Comparison of ENCODE assay signal across 21 mouse cellular contexts in the genomic region with DNA sequence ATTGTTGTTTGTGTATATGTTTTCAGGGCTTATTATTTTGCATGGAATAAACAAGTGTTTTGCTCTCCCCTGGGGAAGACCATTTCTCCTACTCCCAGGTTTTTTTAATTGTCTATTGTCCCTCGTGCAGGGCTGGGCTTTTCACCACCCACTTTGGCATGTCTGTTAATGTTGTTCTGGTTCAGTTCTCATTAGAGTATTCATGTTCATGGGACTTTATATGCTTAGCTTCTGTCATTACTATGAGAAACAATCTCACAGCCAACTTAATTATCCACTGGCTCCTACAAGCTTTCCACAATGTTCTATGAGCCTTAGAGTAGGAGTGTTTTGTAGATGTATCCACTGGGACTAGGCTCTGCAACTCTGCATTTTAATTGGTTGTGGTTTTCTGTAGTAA.
DNase-seq lines count a peak whose midpoint lies in the region; ATAC-seq lines count a peak whose summit lies in the region.
"Had no signal": no experiment of that assay in that cellular context is flagged by ENCODE, and none has a peak within 500 bp of the region (broad histone marks: within the 10 kb centered on the region; RNA-seq: fewer than 3 reads in every experiment).

No protein-coding gene starts in this region.

- H3K27ac ChIP-seq in forebrain, embryonic 14.5 days (ENCODE audit: low read depth, low read length): no peak overlapping the region
- no peak overlapping the region for H3K27ac ChIP-seq in forebrain, embryonic 10.5 days
- no peak overlapping the region for H3K27ac ChIP-seq in forebrain, embryonic 16.5 days (ENCODE audit: low read length)
- H3K27ac ChIP-seq in forebrain, embryonic 11.5 days (ENCODE audit: low read depth, low read length): no peak overlapping the region
- no peak overlapping the region for H3K27ac ChIP-seq in kidney, embryonic 14.5 days (ENCODE audit: low read depth, low read length)
- H3K27ac ChIP-seq: embryonic facial prominence, embryonic 13.5 days; embryonic facial prominence, embryonic 15.5 days had no signal

- DNase-seq in forebrain, embryonic 14.5 days (ENCODE audit: low spot score): peak; percentile 37
- no peak for DNase-seq in forebrain, embryonic 10.5 days (ENCODE audit: extremely low spot score, low spot score)
- no peak for DNase-seq in forebrain, embryonic 11.5 days (ENCODE audit: low spot score)
- DNase-seq in retina, embryonic 14.5 days (ENCODE audit: low spot score): peak; percentile 1
- DNase-seq in T-cell, adult 2 months (ENCODE audit: low spot score): no peak
- DNase-seq: adrenal gland, adult 8-10 months; adrenal gland, postnatal 14 days; adrenal gland, postnatal 36 days; cerebellum, adult 11 months; cerebellum, adult 18-20 months; cerebellum, adult 8-10 months; cerebellum, adult 9-11 months; cerebellum, postnatal 14 days; cerebellum, postnatal 36 days; embryo, embryonic 11 days had no signal

- no peaks in the 10 kb centered on the region for H3K9me3 ChIP-seq in forebrain, embryonic 14.5 days (replicated peaks; ENCODE audit: control insufficient read depth, low read length)
- H3K9me3 ChIP-seq in forebrain, embryonic 10.5 days: no peaks in the 10 kb centered on the region
- H3K9me3 ChIP-seq in forebrain, embryonic 16.5 days (ENCODE audit: control insufficient read depth, low read length): no peaks in the 10 kb centered on the region
- no peaks in the 10 kb centered on the region for H3K9me3 ChIP-seq in forebrain, embryonic 11.5 days (ENCODE audit: control insufficient read depth, low read length)
- H3K9me3 ChIP-seq in kidney, embryonic 14.5 days (ENCODE audit: control insufficient read depth, low read length): no peaks in the 10 kb centered on the region
- H3K9me3 ChIP-seq: embryonic facial prominence, embryonic 13.5 days; embryonic facial prominence, embryonic 15.5 days had no signal

- H3K36me3 ChIP-seq in forebrain, embryonic 14.5 days (ENCODE audit: control insufficient read depth, insufficient read depth, low read length): no peaks in the 10 kb centered on the region
- no peaks in the 10 kb centered on the region for H3K36me3 ChIP-seq in forebrain, embryonic 10.5 days (replicated peaks)
- no peaks in the 10 kb centered on the region for H3K36me3 ChIP-seq in forebrain, embryonic 16.5 days (ENCODE audit: control insufficient read depth, insufficient read depth)
- no peaks in the 10 kb centered on the region for H3K36me3 ChIP-seq in forebrain, embryonic 11.5 days (ENCODE audit: control insufficient read depth, insufficient read depth, low read length)
- H3K36me3 ChIP-seq in kidney, embryonic 14.5 days (ENCODE audit: control insufficient read depth, insufficient read depth, low read length): no peaks in the 10 kb centered on the region
- H3K36me3 ChIP-seq: embryonic facial prominence, embryonic 13.5 days; embryonic facial prominence, embryonic 15.5 days had no signal

- peak; percentile 65 for ATAC-seq in forebrain, embryonic 14.5 days
- peak; percentile 67 for ATAC-seq in forebrain, embryonic 16.5 days
- ATAC-seq in forebrain, embryonic 11.5 days (replicated peaks; ENCODE audit: low FRiP score): no peak
- ATAC-seq in kidney, embryonic 14.5 days (ENCODE audit: low FRiP score, low TSS enrichment): no peak
- ATAC-seq: activated CD4-positive, CD25-positive, alpha-beta regulatory T cell, adult 4 months had no signal

- no peaks in the 10 kb centered on the region for H3K27me3 ChIP-seq in forebrain, embryonic 14.5 days (replicated peaks; ENCODE audit: control insufficient read depth, insufficient read depth, low read length)
- H3K27me3 ChIP-seq in forebrain, embryonic 10.5 days (ENCODE audit: poor library complexity, severe bottlenecking): no peaks in the 10 kb centered on the region
- H3K27me3 ChIP-seq in forebrain, embryonic 16.5 days (replicated peaks; ENCODE audit: control insufficient read depth, insufficient read depth, low read length): no peaks in the 10 kb centered on the region
- H3K27me3 ChIP-seq in forebrain, embryonic 11.5 days (ENCODE audit: control insufficient read depth, insufficient read depth, low read length): no peaks in the 10 kb centered on the region
- H3K27me3 ChIP-seq in kidney, embryonic 14.5 days (ENCODE audit: control insufficient read depth, insufficient read depth, low read length): no peaks in the 10 kb centered on the region
- H3K27me3 ChIP-seq: embryonic facial prominence, embryonic 13.5 days; embryonic facial prominence, embryonic 15.5 days had no signal

- WGBS in forebrain, embryonic 14.5 days: 10% methylated on average over 1 of the region's 1 CpGs
- 69% methylated on average over 1 of the region's 1 CpGs for WGBS in forebrain, embryonic 10.5 days
- 19% methylated on average over 1 of the region's 1 CpGs for WGBS in forebrain, embryonic 16.5 days
- WGBS in forebrain, embryonic 11.5 days: 62% methylated on average over 1 of the region's 1 CpGs
- WGBS in kidney, embryonic 14.5 days: 74% methylated on average over 1 of the region's 1 CpGs

- no peak overlapping the region for H3K4me3 ChIP-seq in forebrain, embryonic 14.5 days (ENCODE audit: low read depth, low read length)
- no peak overlapping the region for H3K4me3 ChIP-seq in forebrain, embryonic 10.5 days
- H3K4me3 ChIP-seq in forebrain, embryonic 16.5 days (replicated peaks; ENCODE audit: low read length): no peak overlapping the region
- no peak overlapping the region for H3K4me3 ChIP-seq in forebrain, embryonic 11.5 days (ENCODE audit: low read depth, low read length)
- no peak overlapping the region for H3K4me3 ChIP-seq in kidney, embryonic 14.5 days (ENCODE audit: low read length)
- H3K4me3 ChIP-seq: embryonic facial prominence, embryonic 13.5 days; embryonic facial prominence, embryonic 15.5 days; erythroblast, embryonic 14.5 days had no signal

- H3K4me2 ChIP-seq in forebrain, embryonic 14.5 days (ENCODE audit: low read length): no peak overlapping the region
- no peak overlapping the region for H3K4me2 ChIP-seq in forebrain, embryonic 16.5 days (ENCODE audit: low read length)
- H3K4me2 ChIP-seq in forebrain, embryonic 11.5 days (ENCODE audit: low read depth, low read length, severe bottlenecking): no peak overlapping the region
- no peak overlapping the region for H3K4me2 ChIP-seq in kidney, embryonic 14.5 days (replicated peaks; ENCODE audit: low read depth, low read length)
- H3K4me2 ChIP-seq: embryonic facial prominence, embryonic 13.5 days; embryonic facial prominence, embryonic 15.5 days had no signal

- H3K9ac ChIP-seq in forebrain, embryonic 14.5 days (ENCODE audit: low read length): no peak overlapping the region
- H3K9ac ChIP-seq in forebrain, embryonic 16.5 days (replicated peaks; ENCODE audit: low read depth, low read length): no peak overlapping the region
- no peak overlapping the region for H3K9ac ChIP-seq in forebrain, embryonic 11.5 days (ENCODE audit: low read length)
- no peak overlapping the region for H3K9ac ChIP-seq in kidney, embryonic 14.5 days (ENCODE audit: low read depth, low read length)
- H3K9ac ChIP-seq: embryonic facial prominence, embryonic 13.5 days; embryonic facial prominence, embryonic 15.5 days had no signal

- H3K4me1 ChIP-seq in forebrain, embryonic 14.5 days (ENCODE audit: control insufficient read depth, insufficient read depth, low read length): no peaks in the 10 kb centered on the region
- peaks cover 7% of the 10 kb centered on the region; the same call in 1 of the 2 replicates for H3K4me1 ChIP-seq in forebrain, embryonic 10.5 days
- no peaks in the 10 kb centered on the region for H3K4me1 ChIP-seq in forebrain, embryonic 16.5 days (replicated peaks; ENCODE audit: control insufficient read depth, insufficient read depth, low read length)
- H3K4me1 ChIP-seq in forebrain, embryonic 11.5 days (replicated peaks; ENCODE audit: control insufficient read depth, insufficient read depth, low read length): no peaks in the 10 kb centered on the region
- H3K4me1 ChIP-seq in kidney, embryonic 14.5 days (ENCODE audit: control insufficient read depth, insufficient read depth, low read length): no peaks in the 10 kb centered on the region
- H3K4me1 ChIP-seq: embryonic facial prominence, embryonic 13.5 days; embryonic facial prominence, embryonic 15.5 days had no signal

Comparison
In these comparisons a context has a peak if more than half of its experiments do, and no peak if none do; other contexts are left out.
1. ATAC-seq: peak in forebrain, embryonic 14.5 days (single experiment) and forebrain, embryonic 16.5 days (single experiment); none in forebrain, embryonic 11.5 days (single experiment) and kidney, embryonic 14.5 days (single experiment).
2. DNase-seq: peak in forebrain, embryonic 14.5 days (single experiment) and retina, embryonic 14.5 days (single experiment); none in forebrain, embryonic 10.5 days (single experiment), forebrain, embryonic 11.5 days (single experiment) and T-cell, adult 2 months (single experiment).